In the genomic region with DNA sequence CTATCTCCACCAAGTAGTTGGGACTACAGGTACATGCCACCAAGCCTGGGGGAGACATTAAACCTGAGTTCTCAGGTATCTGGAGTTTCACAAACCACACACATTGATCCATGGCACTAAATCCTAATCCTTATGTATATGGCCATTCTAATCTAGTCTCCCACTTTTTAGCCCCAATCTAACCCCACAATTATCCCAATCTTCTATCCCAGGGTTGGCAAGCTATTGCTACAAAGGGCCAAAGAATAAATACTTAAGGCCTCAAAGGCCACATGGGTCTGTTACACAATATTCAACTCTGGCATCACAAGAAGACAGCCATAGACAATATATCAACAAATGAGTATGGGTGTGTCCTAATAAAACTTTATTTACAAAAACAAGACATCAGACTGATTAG, we compare ENCODE assay signal across 18 mouse cellular contexts.
"Had no signal": no experiment of that assay in that cellular context is flagged by ENCODE, and none has a peak within 500 bp of the region (broad histone marks: within the 10 kb centered on the region; RNA-seq: fewer than 3 reads in every experiment).

No protein-coding gene starts in this region.

- DNase-seq: kidney, adult 2 months; layer of hippocampus, adult 9-11 months; lung, adult 18-20 months; retina, postnatal 1 day; right cerebral cortex, postnatal 25 days; spleen, adult 18-20 months; thymus, postnatal 25 days had no signal

- H3K9ac ChIP-seq: liver, embryonic 14.5 days; midbrain, embryonic 12.5 days; midbrain, embryonic 15.5 days; neural tube, embryonic 12.5 days; neural tube, embryonic 15.5 days; stomach, embryonic 15.5 days had no signal

- ATAC-seq: intestine, postnatal 0 days; midbrain, embryonic 15.5 days had no signal

- H3K9me3 ChIP-seq: midbrain, embryonic 12.5 days; midbrain, embryonic 15.5 days; neural tube, embryonic 12.5 days; neural tube, embryonic 15.5 days; stomach, embryonic 15.5 days had no signal

- H3K27ac ChIP-seq: left cerebral cortex, adult 2 months; liver, embryonic 14.5 days; macrophage; midbrain, embryonic 12.5 days; midbrain, embryonic 15.5 days; neural tube, embryonic 12.5 days; neural tube, embryonic 15.5 days had no signal

- H3K4me1 ChIP-seq: midbrain, embryonic 15.5 days had no signal

- H3K27me3 ChIP-seq: midbrain, embryonic 12.5 days; midbrain, embryonic 15.5 days; neural tube, embryonic 12.5 days; neural tube, embryonic 15.5 days; stomach, embryonic 15.5 days had no signal

- H3K4me3 ChIP-seq: layer of hippocampus, adult 2 months; left cerebral cortex, adult 2 months; midbrain, embryonic 12.5 days; midbrain, embryonic 15.5 days; neural tube, embryonic 12.5 days; neural tube, embryonic 15.5 days; stomach, embryonic 15.5 days had no signal

- H3K36me3 ChIP-seq: midbrain, embryonic 12.5 days; midbrain, embryonic 15.5 days; neural tube, embryonic 12.5 days; neural tube, embryonic 15.5 days; stomach, embryonic 15.5 days had no signal

- H3K4me2 ChIP-seq: liver, embryonic 11.5 days; midbrain, embryonic 12.5 days; midbrain, embryonic 15.5 days; neural tube, embryonic 12.5 days; neural tube, embryonic 15.5 days; stomach, embryonic 15.5 days had no signal
